Mouse (Mus musculus): ENCODE measurements around the gene Rdx. TPM values are rescaled to one million over a fixed set of nuclear protein-coding genes. Genes with fewer than 3 reads are reported as not detected.

Gene Rdx
- total and polyA plus RNA-seq, 3 experiments: 103 to 152 (median 109) TPM

DNA sequence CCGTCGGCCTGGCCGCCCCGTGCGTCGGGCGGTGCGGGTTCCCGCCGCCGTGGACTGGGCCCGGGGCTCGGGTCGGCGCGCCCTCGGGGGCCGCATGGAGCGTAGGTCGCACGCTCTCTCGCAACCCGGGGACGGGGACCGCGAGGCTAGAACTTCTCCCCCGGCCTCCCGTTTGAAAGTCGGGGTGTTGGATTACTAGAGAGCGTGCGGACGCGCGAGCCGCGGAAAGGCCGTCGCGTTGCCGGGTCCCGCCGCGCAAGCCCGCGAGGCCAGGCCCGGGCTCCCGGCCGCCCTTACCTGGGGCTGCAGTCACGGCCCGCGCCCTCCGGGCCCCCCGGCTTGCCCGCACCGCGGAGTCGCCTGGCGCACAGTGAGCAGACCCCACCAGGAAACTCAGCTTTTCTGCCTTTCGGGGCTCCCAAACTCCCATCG, 1.7 kb downstream of the Rdx start:
- no peaks in the 10 kb centered on the region for H3K27me3 ChIP-seq (ENCODE audit: control insufficient read depth in 1 of 2, insufficient read depth in 2 of 2, low read length in 2 of 2)
- H3K79me2 ChIP-seq (ENCODE audit: control insufficient read depth, insufficient read depth, low read length, poor library complexity): peaks cover 51% of the 10 kb centered on the region
- peak overlapping the region; percentile 100 for H3K9ac ChIP-seq (ENCODE audit: control insufficient read depth, low read depth, low read length, poor library complexity, severe bottlenecking)
- H3K9me3 ChIP-seq (replicated peaks; ENCODE audit: insufficient read depth, low read length): no peaks in the 10 kb centered on the region
- TF ChIP-seq MYC (IDR thresholded peaks at IDR 0.05; ENCODE audit: low read depth, low read length) (no peak), CHD1 (IDR thresholded peaks at IDR 0.05; ENCODE audit: low read depth, low read length) (0 out of 2 replicates have a peak, but pooled peaks have one; percentile 5), MXI1 (IDR thresholded peaks at IDR 0.05; ENCODE audit: low read depth, low read length) (peak; percentile 30; the same call in 1 of the 2 replicates)
- H3K27ac ChIP-seq (ENCODE audit: control insufficient read depth, low read depth, low read length): peak overlapping the region; percentile 79
- peak; percentile 52 for DNase-seq (ENCODE audit: low read depth, low spot score)
- H3K4me1 ChIP-seq (ENCODE audit: control insufficient read depth in 1 of 2, insufficient read depth in 2 of 2, low read length in 2 of 2): peaks cover 13 to 21% of the 10 kb centered on the region in 2 experiments
- peak overlapping the region; percentile 93 to 100 for H3K4me3 ChIP-seq (ENCODE audit: control insufficient read depth in 1 of 2, insufficient read depth in 1 of 2, low read depth in 2 of 2, low read length in 2 of 2)
- peaks cover 10 to 29% of the 10 kb centered on the region in 2 experiments; a peak in 3 of 4 replicates for H3K36me3 ChIP-seq (ENCODE audit: control insufficient read depth in 1 of 2, insufficient read depth in 2 of 2, low read length in 2 of 2)

GRCm38 (mm10) chr9:52049605-52050004, 2.6 kb downstream of the Rdx start:
- no peaks in the 10 kb centered on the region for H3K27me3 ChIP-seq (ENCODE audit: control insufficient read depth in 1 of 2, insufficient read depth in 2 of 2, low read length in 2 of 2)
- no peaks in the 10 kb centered on the region for H3K9me3 ChIP-seq (replicated peaks; ENCODE audit: insufficient read depth, low read length)
- H3K9ac ChIP-seq (ENCODE audit: control insufficient read depth, low read depth, low read length, poor library complexity, severe bottlenecking): peak overlapping the region; percentile 100
- H3K36me3 ChIP-seq (ENCODE audit: control insufficient read depth in 1 of 2, insufficient read depth in 2 of 2, low read length in 2 of 2): peaks cover 10 to 33% of the 10 kb centered on the region in 2 experiments; a peak in 3 of 4 replicates
- H3K4me1 ChIP-seq (ENCODE audit: control insufficient read depth in 1 of 2, insufficient read depth in 2 of 2, low read length in 2 of 2): peaks cover 13 to 29% of the 10 kb centered on the region in 2 experiments
- no peak for TF ChIP-seq MAZ (IDR thresholded peaks at IDR 0.05; ENCODE audit: low read depth, low read length)
- no peak for TF ChIP-seq JUND (IDR thresholded peaks at IDR 0.05; ENCODE audit: low read depth, low read length)
- TF ChIP-seq BHLHE40 (IDR thresholded peaks at IDR 0.05; ENCODE audit: borderline replicate concordance, low read depth, low read length): no peak
- no peak for TF ChIP-seq MXI1 (IDR thresholded peaks at IDR 0.05; ENCODE audit: low read depth, low read length)
- 0 out of 2 replicates have a peak, but pooled peaks have one; percentile 6 for TF ChIP-seq SIN3A (IDR thresholded peaks at IDR 0.05; ENCODE audit: low read length)
- TF ChIP-seq RAD21 (IDR thresholded peaks at IDR 0.05; ENCODE audit: low read depth, low read length): no peak
- peak; percentile 59; the same call in 1 of the 2 replicates for TF ChIP-seq CHD1 (IDR thresholded peaks at IDR 0.05; ENCODE audit: low read depth, low read length)
- peak overlapping the region; percentile 93 to 100 for H3K4me3 ChIP-seq (ENCODE audit: control insufficient read depth in 1 of 2, insufficient read depth in 1 of 2, low read depth in 2 of 2, low read length in 2 of 2)
- no peak overlapping the region for H3K27ac ChIP-seq (ENCODE audit: control insufficient read depth, low read depth, low read length)
- peaks cover 53% of the 10 kb centered on the region for H3K79me2 ChIP-seq (ENCODE audit: control insufficient read depth, insufficient read depth, low read length, poor library complexity)
- peak; percentile 59 for DNase-seq (ENCODE audit: low read depth, low spot score)

DNA sequence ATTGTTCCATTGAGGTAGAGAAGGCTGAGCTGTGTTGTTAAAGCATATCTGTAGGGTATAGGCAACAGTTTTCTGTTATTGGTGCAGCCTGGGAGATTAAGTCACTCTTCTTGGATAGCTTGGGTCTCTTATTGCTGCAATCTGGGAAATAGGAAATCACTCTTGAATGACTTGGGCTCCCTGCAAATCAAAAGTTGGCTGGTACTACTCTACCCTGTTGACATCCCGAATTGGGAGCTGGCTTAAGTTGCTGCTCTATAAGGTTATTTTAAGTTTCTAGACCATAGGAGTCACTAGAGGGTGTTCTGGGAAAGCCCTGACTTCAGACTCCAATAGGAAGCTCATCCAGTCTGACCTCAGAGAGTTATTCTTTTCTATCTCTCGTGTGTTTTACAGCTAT, 3.4 kb downstream of the Rdx start:
- H3K9ac ChIP-seq (ENCODE audit: control insufficient read depth, low read depth, low read length, poor library complexity, severe bottlenecking): peak overlapping the region; percentile 100
- peaks cover 10 to 38% of the 10 kb centered on the region in 2 experiments for H3K36me3 ChIP-seq (ENCODE audit: control insufficient read depth in 1 of 2, insufficient read depth in 2 of 2, low read length in 2 of 2)
- peaks cover 15 to 35% of the 10 kb centered on the region in 2 experiments for H3K4me1 ChIP-seq (ENCODE audit: control insufficient read depth in 1 of 2, insufficient read depth in 2 of 2, low read length in 2 of 2)

More for the DNA sequence above, 3.4 kb downstream of the Rdx start:
- peaks cover 58% of the 10 kb centered on the region for H3K79me2 ChIP-seq (ENCODE audit: control insufficient read depth, insufficient read depth, low read length, poor library complexity)
- H3K27me3 ChIP-seq (ENCODE audit: control insufficient read depth in 1 of 2, insufficient read depth in 2 of 2, low read length in 2 of 2): no peaks in the 10 kb centered on the region
- H3K9me3 ChIP-seq (replicated peaks; ENCODE audit: insufficient read depth, low read length): no peaks in the 10 kb centered on the region
- no peak for DNase-seq (ENCODE audit: low read depth, low spot score)
- H3K27ac ChIP-seq (ENCODE audit: control insufficient read depth, low read depth, low read length): no peak overlapping the region
- TF ChIP-seq EP300 (IDR thresholded peaks at IDR 0.05; ENCODE audit: low read depth in 1 of 2, low read length in 2 of 2) (no peak), CTCF (IDR thresholded peaks at IDR 0.05 in 2 of 3, conservative IDR thresholded peaks at IDR 0.05 in 1 of 3; ENCODE audit: control insufficient read depth in 1 of 3, insufficient read depth in 1 of 3, low read depth in 2 of 3, low read length in 3 of 3, poor library complexity in 1 of 3, severe bottlenecking in 1 of 3) (no peak), USF1 (IDR thresholded peaks at IDR 0.05; ENCODE audit: low read depth, low read length) (no peak), TCF12 (IDR thresholded peaks at IDR 0.05; ENCODE audit: low read depth, low read length) (no peak), ELF1 (IDR thresholded peaks at IDR 0.05; ENCODE audit: low read depth, low read length) (no peak), HCFC1 (IDR thresholded peaks at IDR 0.05; ENCODE audit: low read depth, low read length) (no peak), CHD2 (IDR thresholded peaks at IDR 0.05; ENCODE audit: low read length) (no peak), GABPA (IDR thresholded peaks at IDR 0.05; ENCODE audit: low read depth, low read length) (no peak), UBTF (IDR thresholded peaks at IDR 0.05; ENCODE audit: borderline replicate concordance, insufficient read depth, low read depth, low read length) (no peak)
- peak overlapping the region; percentile 30 to 100; a peak in 3 of 4 replicates for H3K4me3 ChIP-seq (ENCODE audit: control insufficient read depth in 1 of 2, insufficient read depth in 1 of 2, low read depth in 2 of 2, low read length in 2 of 2)

Data from MEL (cell line).